Mouse (Mus musculus) retina, embryonic 14.5 days (tissue): ENCODE measurements around the gene Myo10.
"Not testable (repeated sequence)": the region's sequence is repeated elsewhere in the genome, so short reads cannot be mapped to it uniquely, and the experiment has no call there.

ENCODE experiments used
- DNase-seq: peaks from one replicate; pipeline ENCODE4 v3.0.0-alpha.2; 2015; ENCODE audit warnings: low spot score

The Myo10 gene

GRCm38 (mm10) chr15:25692254-25692950, 70.1 kb downstream of the Myo10 start:
- DNase-seq = no peak

- no peak for DNase-seq
Observed at GRCm38 (mm10) chr15:25693708-25694107, 71.4 kb downstream of the Myo10 start.

DNA sequence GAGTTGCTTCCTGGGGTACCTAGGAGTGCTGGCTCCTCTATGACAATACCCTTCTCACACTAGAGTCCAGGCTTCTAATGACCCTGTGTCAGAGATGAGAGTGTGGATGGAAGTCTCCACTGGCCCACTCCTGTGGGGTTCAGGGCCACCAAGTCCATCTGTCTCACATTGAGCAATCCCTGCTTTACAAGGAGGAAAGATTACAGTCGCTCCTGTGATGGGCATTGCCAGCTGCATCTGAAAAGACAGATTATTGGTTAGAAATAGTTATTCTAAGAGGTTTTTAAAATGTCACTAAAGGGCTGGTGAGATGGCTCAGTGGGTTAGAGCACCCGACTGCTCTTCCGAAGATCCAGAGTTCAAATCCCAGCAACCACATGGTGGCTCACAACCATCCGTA, 72.4 kb downstream of the Myo10 start:
- DNase-seq = no peak

GRCm38 (mm10) chr15:25695253-25695652, 72.9 kb downstream of the Myo10 start:
- no peak for DNase-seq

DNA sequence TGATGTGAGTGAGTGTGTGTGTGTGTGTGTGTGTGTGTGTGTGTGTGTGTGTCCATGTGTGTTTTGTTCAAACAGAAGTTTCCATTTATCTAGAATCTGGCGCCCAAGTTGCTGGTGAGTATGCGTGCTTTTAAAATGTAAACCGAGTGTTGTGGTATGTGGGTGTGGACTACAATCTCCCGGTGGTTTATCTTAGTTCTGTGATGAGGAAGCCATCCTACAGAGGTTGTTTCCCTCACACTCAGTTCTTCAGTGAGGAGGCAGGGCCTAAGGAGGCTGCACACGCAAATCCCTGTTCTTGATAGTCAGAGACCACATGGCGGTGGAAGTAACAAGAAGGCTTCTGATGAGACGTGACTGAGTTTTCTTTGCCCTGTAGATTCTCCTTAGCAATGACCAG, 73.6 kb downstream of the Myo10 start:
- no peak for DNase-seq

- DNase-seq = no peak
Observed at GRCm38 (mm10) chr15:25696660-25697059, 74.3 kb downstream of the Myo10 start.

- no peak for DNase-seq
Observed at GRCm38 (mm10) chr15:25699032-25699557, 76.8 kb downstream of the Myo10 start.

GRCm38 (mm10) chr15:25702602-25703001, 80.3 kb downstream of the Myo10 start:
- DNase-seq = no peak

DNA sequence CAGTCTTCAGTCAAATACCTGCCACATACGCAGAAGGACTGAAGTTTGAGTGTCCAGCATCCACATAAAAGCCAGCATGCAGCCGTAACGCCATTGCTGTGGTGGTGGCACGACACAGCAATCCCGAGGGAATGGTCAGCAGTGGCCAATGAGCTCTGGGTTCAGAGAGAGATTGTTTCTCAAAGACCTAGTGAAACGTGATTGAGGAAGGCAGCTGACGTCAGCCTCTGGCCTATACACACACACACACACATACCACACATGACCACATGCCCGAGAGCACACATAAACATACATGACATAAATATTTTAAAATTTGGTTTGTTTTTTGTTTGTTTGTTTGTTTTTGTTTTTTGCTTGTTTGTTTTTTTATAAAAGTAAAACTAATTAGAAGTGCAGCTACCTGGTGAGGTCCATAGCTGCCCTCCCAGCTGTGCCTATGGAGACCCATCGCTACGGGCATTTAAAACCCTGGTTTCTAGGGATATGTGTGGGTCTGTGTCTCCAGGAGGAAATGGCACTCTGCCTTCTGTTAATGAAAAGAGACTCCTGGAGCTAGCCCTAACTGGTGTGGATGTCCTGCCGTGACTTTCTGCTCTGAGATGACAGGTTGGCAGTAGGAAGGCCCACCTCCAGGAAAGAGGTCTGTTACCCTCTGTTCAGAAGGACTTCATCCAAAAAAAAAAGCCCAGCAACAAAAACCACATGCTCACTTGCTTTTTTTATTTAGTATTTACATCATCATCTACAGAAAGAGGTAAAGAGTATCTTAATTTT, 82.7 kb downstream of the Myo10 start:
- DNase-seq = no peak

GRCm38 (mm10) chr15:25706874-25707554, 84.7 kb downstream of the Myo10 start:
- no peak for DNase-seq

DNA sequence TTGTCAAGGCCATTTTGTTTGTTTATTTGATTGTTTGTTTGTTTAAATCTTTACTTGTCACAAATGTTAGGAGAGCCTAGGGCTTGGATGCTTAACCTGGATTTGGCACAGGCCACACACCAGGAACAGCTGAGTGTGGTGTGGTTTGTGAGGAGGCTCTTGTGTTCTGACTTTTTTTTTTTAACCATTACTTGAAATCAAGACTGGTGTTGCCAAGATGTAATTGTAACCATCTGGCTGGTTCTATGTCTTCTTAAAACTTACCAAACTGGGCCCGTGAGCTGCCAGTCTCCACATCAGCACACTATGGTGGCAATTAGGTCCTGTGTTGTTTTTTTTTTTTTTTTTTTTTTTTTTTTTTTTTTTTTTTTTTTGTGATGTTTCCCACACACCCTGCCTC, 85.6 kb downstream of the Myo10 start:
- no peak for DNase-seq

GRCm38 (mm10) chr15:25710876-25711275, 88.6 kb downstream of the Myo10 start:
- DNase-seq = no peak

- no peak for DNase-seq
Observed at GRCm38 (mm10) chr15:25712877-25713276, 90.6 kb downstream of the Myo10 start.

GRCm38 (mm10) chr15:25713587-25714361, 91.4 kb downstream of the Myo10 start:
- peak; percentile 35 for DNase-seq

GRCm38 (mm10) chr15:25715218-25715995, 93.1 kb downstream of the Myo10 start:
- DNase-seq = no peak

DNA sequence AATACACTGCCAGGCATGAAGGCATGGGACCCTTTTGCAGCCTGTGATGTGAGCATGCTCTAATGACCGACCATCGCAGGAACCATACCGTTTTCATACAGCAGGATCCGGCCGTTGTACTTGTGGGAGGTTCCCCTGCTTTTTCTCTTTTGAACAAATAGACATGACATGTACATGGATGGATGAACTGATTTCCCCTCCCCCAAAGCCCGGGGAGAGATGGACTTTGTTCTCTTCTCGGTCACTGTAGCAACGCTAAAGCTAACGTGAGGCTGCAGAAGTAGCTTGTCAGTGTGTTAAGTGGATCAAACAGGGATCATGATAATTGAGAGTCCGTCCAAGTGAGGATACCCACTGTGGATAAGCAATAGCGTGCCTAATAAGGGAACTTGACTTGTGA, 93.7 kb downstream of the Myo10 start:
- DNase-seq = peak; percentile 61

DNA sequence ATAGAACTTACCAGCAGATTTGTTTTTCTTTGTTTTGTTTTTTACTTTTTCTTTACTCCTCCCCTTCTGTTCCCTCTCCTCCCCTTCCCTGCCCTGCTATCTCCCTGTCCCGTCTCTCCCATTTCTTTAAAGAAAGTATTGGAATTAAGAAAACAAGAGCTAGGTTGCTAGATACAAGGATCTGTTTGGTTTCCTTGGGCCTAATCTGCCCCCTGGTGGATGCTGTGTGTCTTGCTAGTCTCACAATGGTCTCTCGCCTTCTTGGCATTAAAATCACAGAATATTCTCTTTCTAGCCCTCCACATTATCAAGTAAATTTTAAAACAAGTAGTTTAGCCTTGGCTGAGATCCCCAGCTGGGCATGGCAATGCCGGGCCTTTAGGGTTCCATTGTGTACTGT, 94.7 kb downstream of the Myo10 start:
- DNase-seq = peak; percentile 92

- DNase-seq = not testable (repeated sequence)
Observed at GRCm38 (mm10) chr15:25718104-25718503, 95.8 kb downstream of the Myo10 start.

GRCm38 (mm10) chr15:25719270-25719669, 96.9 kb downstream of the Myo10 start:
- DNase-seq = no peak

DNA sequence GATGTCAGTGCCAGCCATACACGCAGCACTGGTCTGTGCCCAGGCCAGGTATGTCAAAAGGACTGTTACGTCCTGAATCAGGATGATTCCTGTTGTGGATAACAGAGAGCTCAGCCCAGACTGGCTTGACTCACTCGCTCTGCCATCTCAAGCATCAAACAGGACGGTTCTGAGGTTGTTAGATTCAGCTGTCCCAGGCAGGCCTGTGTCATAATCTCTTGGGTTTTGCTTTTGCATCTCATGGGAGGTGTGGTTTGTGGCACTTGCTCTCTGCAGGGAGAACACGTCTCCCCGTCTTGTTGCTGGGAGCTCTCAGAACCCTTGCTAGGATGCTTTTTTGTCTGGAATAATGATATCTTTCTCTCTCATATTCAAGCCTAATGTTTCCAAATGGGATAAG, 97.9 kb downstream of the Myo10 start:
- DNase-seq = no peak
